Mouse (Mus musculus) ES-Bruce4 (cell line): ENCODE data around the gene Wdr5.

Experiments
- CTCF ChIP-seq: IDR thresholded peaks from one replicate; pipeline ENCODE4 v1.8.1; 2011; ENCODE audit warnings: low read depth, low read length
- EP300 ChIP-seq: IDR thresholded peaks from 2 replicates; pipeline ENCODE4 v1.6.1; 2011; ENCODE audit warnings: low read depth, low read length; ENCODE audit not compliant: insufficient read depth
- POLR2A ChIP-seq: IDR thresholded peaks from one replicate; pipeline ENCODE4 v1.8.1; 2011; ENCODE audit warnings: low read length; ENCODE audit not compliant: insufficient read depth

GRCm38 (mm10) chr2:27561159-27561558 lies 46.2 kb downstream of the Wdr5 start:
- TF ChIP-seq POLR2A (no peak), CTCF (no peak), EP300 (no peak)
